Mouse (Mus musculus) embryo, embryonic 9.5 days (tissue): ENCODE measurements around the gene Gm17720.

Source experiments
- DNase-seq: peaks from one replicate; pipeline ENCODE4 v3.0.0-alpha.2; 2017; ENCODE audit errors: extremely low spot score

Gene Gm17720

DNA sequence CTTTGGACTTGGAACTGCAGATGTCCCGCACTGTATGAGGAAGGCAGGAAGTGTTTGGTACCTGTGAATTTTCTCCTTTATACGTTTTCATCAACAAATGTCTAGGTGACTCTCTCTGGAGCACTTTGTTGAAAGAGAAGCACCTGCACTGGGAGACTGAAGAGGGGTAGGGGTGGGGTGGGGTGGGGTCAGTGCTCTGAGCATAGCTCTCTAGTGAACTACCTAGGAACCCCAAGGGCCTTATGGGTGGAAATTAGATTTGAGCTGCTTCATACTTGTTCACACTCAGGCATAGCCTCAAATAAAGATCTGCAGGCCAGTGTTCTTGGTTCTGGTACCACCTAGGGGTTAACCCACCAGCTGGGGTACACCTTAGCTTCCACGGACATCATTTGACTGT lies at the start of gene Gm17720:
Gene Gm17720 (minus strand): TSS at position 101 of the 400 bp plus-strand sequence.
- no peak for DNase-seq

DNA sequence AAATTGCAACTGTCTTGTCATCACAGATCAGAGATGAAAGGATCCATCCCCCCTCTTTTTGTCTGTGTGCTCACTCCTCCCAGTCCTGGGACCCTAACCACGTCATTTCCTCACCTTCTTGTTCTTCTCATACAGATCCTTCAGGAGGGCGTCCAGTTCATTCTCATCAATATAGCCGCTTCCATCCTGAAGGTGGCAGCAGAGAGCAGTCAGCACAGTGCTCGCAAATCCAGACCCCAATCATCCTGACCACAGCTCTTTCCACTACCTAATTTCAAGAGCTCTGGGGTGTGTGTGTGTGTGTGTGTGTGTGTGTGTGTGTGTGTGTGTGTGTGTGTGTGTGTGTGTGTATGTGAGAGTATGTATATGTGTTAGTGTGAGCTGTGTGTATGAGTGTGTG lies 43.0 kb upstream of the Gm17720 start:
- peak; percentile 54 for DNase-seq

DNA sequence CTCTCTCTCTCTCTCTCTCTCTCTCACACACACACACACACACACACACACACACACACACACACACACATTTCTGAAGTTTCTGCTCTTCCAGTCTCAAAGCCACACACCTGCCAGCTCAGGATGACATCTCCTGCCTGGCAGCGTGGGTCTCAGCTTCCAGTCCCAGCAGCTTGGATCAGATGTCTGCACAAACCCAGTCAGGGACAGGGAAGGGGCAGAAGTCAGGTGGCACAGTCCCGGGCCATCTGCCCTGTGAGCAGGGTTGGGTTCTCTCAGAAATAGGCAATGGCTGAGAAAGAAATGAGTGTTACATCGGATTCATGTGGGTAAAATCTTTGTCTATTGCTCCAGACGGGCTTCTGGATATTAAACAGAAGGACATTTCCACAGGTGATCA lies 38.2 kb upstream of the Gm17720 start:
- no peak for DNase-seq

DNA sequence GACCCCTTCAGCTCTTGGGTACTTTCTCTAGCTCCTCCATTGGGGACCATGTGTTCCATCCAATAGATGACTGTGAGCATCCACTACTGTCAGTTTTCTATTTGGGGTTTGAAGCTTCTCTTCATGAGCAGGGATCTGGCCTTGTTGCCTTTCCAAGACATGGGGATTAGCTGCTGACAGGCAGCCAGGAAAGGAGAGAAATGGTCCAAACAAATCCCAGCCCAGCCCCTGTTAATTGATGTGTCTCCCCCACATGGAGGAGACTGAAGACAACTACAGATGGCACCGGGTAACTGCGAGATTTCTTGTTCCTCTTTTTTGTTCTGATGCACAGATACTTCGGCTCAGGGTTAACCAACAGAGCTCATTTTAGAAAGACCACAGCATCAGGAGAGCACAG lies 37.6 kb upstream of the Gm17720 start:
- no peak for DNase-seq

DNA sequence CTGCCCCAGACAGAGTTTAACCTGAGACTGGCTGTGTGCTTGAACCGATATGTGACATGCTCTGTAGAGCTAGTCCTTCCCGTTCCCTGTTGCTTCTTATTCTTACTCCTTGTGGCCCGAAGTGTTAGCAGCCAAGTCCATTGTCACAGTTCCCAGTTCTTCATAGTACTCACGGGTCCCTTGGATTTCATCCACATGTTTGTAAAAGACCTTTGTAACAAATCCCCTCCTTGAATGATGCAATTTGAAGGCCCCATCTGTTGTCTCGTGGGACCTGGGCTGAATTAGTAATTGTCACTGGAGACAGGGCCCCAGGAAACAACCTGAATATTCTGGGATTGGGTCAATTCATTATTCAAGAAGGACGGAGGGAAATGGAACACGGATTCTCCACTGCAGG lies 33.0 kb upstream of the Gm17720 start:
- no peak for DNase-seq

DNA sequence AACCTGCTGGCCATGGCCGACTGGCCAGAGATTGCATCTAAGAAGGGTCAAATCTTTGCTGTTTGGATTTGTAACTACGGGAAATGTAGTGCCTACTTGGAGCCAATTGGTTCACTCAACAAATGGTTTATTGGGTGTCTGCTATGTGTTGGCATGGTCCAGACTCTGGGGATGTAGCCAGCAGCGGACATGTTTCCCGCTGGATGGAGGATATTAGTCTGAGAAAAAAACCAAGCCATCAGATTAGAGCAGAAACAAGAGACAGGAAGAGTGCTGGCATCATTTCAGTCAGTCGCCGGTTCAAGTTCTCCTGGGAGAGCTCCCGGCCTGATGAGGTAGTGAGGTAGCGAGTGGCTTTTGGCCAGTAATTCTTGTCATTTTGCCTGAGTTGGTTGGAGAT lies 31.7 kb upstream of the Gm17720 start:
- DNase-seq: no peak

DNA sequence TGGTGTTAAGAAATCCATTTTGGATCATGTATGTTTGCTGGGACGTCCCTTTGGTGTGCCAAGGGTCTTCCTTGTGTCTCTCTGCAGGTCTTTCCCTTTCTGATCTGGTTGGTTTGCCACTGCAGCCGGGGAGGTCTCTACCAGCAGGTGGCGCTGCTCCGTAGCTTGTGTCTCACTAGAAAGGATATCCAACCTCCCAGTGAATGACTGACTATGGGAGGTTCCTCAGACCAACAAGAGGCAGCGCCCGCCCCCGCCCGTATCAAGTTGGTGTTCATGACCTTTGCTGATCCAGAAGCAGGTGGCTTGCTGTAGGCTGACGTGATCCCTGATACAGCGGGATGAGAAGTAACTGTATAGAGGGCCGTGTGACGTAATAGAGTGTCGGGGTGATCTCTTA lies 28.0 kb upstream of the Gm17720 start:
- peak; percentile 79 for DNase-seq

DNA sequence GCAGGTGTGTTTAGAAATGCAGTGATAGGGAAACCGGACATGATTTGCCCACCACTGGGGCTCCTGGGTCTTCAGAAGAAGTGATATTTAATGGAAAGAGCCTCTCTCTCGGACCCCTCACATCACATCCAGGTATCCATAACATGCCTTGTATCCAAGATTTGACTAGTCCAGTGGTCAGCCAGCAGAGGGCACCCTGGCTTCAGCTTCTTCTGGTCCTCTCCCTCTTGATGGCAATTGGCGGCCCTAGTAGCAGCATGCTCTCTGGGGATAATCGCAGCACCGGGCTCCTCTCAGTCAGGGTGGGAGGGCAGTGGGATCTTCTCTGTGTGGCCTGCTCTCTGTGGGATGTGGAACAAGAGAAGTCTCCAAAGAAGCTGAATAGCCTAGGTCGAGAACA lies 17.2 kb upstream of the Gm17720 start:
- peak; percentile 7 for DNase-seq

DNA sequence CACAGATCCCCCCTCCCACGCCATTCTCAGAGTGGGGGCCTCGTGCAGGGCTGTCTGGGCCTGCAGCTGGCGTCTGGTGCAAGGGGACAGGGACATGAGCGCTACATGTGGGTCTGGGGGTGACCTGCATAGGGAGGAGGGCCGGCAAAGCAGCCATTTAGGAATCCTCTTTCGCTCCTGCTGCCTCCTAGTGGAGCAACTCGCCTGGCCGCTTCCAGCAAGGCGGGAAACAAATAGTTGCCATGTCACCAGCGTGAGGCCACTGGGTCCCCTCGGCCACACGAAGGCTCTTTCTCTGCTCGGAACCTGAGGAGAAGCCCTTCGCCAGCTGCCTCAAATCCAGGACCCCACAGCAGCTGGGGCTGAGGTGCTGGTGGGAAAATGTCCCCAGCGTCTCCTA lies 877 bp downstream of the Gm17720 start:
- DNase-seq: no peak

DNA sequence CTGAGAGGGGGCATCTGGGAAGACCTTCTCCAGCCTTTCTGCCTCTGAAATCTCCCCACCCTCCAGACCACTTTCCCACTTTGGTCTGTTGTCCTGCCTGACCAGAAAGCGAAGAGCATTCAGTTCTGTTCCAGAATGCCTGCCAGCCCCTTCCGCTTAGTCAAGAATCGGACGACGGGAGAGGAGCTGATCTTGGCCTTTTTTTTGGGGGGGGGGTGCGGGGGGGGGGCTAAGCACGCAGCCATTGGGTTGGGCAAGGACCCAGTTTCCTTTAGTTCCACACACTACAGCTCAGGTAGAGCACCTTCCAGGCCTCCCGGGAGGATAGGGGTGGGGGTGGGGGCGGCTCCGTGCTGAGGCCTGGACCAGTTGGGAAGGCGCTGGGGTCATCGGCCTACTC lies 1.6 kb downstream of the Gm17720 start, which contains the start of gene Gm21964:
Gene Gm21964 (plus strand): TSS at position 301 of the 400 bp plus-strand sequence.
- DNase-seq: no peak

DNA sequence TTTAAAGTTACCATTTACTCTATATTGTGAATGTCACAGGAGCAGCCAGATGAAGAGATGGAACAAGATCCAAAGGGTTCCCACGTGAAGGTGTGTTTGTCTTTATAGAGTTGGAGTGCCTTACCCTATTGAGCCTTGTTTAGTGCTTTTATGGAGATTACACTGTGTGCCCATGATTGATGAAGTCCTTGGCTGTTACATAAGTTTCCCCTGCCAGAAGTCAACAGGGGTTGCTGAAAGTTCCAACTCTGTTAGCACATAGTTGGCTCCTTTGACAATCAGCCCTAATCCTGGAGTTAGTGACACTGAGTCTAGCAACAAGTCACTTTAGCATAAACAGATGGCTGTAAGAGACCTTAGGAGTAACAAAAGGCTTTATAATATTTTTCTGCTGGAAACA lies 10.7 kb downstream of the Gm17720 start:
- no peak for DNase-seq

DNA sequence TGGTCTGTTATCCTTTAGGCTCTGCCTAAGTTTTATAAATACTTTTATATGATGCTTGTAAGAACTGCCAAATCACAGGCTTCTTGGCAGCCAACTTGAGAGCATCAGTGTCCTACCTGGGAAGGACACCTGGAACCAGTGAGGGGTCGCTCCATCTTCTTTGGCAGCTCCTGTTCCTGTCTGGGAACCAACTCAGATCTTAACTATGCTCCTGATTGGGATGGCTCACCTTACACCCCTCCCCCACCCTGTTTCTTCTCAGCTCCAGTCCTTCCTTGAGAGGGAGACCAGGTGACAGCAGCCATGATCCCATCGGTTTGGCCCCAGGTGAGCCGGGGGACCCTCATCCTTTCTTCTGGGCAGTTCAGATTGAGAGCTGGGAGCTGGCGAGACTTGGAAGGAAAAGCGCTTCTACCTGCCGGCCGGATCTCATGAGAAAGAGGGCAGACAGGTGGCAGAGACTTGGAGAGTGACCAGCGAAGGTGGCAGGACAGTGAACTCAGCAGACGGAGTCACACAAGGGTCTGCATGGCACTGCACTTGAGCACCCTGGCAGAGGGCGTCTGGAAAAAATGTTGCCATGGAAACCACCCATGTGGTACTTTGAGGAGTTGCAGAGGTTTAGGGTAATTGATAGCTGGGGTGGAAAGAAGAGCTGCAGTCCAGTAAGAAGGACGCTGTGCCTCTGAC lies 20.0 kb downstream of the Gm17720 start:
- no peak for DNase-seq

DNA sequence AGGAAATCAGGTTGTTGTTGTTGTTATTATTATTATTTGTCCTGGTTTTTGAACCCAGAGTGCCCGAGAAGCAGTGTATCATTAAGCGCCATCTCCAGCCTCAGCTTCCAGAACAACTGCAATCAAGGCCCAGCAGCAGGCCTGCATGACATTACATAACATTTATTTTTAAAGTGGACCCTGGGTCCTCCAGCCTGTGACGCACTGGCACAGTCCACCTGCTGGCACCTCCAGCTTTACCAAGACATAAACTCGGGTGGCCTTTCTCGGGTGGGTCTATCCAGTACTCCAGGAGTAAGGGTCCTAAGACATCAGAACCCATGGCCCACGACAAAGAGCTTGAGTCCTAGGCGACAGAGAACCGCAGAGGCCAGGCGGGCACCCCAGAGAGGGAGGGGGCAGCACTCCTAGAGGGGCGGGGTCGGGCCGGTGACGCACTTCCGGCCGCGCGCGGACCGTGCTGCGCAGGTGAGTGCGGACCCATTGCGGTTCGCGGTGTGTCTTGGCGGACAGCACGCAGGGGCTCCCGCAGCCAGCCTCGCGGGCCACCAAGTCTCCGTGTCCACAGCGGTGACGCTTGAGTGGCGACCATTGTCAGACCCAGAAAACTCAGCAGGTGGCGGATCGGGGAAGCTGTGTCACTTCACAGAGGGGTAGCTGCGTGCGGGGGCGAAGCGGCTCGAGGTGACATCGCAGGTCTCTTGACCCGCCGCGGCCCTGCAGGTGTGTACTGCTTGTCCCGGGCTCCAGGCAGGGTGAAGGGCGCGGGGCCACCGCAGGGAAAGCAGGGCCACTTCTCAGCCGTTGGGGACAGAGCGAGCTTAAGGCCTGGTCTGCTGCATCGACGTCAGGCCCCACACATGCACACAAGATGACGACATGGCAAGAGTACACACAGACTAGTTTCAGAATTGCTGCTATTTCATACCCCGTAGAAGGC lies 23.0 kb downstream of the Gm17720 start, which contains the start of gene Zfp612:
Gene Zfp612 (plus strand): TSS at position 465 of the 940 bp plus-strand sequence.
- DNase-seq: peak; percentile 75

DNA sequence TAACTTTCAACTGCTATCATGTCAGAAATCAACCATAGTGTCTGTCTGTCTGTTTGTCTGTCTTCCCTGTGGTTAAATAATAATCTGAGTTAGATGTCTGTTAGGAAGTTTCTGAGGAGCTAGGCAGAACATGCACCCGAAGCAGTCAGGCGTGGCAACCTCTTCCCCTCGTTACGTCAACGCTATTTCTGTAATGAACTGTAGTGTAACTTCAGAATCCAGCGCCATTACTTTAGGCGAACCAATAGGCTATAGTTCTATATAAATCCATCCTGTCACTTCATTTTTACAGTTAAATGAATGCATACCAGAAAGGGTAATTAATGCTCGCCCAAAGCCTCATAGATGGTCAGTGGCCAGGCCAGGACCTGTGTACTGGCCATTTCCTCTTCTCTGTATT lies 28.1 kb downstream of the Gm17720 start:
- no peak for DNase-seq

DNA sequence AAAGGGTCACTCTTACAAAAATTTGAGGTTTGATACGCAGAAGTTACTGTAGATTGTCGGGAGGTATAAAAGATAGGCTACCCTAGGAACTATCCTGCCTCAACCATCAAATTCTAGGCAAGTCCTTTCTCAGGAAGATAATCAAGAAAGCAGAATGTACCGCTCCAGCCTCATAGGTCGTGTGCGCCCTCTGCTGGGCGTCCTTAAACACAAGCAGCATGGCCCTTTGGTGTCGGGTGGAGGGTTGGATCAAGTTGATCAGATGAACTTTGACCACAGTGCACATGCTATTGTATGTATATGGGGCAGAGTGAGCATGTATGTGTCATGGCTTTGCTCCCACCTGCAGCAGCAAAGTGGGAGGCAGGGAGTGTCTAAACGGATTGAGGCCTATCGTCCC lies 31.0 kb downstream of the Gm17720 start:
- DNase-seq: peak; percentile 46

DNA sequence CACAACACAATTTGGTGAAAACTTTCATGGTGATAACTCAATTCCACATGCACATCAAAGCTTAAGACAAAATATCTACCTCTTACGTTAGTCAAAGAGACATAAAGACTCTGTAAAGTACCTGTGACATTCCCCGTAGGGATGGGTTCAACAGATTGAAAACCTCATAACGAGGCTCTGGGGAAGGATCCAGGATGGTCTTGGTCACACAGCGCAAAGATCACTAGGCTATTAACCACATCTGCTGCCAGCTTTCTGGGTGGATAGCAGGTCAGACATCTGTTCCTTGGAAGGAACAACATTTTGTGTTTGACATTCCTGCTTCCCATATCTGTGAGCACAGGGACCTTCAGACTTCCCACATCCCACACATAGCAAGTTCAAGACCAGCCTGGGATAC lies 32.8 kb downstream of the Gm17720 start:
- no peak for DNase-seq

DNA sequence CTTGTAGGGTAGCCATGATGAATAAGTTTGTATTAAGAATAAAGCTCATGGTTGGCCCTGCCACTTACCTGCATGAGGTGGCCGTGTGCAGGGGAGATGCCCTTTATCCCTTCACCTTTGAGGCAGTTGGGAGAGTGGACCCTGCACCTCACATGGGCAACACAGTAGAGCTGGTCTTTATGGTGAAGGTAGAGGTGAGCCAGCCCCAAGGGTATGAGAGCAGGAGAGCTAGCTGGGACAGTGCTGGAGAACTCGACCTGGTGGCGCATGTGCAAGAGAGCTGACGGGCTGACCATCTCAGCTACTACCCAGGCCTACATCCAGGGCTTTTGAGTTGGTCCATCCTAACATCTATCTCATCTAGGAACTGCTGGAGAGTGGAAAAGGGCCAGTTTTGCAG lies 36.9 kb downstream of the Gm17720 start:
- DNase-seq: no peak

DNA sequence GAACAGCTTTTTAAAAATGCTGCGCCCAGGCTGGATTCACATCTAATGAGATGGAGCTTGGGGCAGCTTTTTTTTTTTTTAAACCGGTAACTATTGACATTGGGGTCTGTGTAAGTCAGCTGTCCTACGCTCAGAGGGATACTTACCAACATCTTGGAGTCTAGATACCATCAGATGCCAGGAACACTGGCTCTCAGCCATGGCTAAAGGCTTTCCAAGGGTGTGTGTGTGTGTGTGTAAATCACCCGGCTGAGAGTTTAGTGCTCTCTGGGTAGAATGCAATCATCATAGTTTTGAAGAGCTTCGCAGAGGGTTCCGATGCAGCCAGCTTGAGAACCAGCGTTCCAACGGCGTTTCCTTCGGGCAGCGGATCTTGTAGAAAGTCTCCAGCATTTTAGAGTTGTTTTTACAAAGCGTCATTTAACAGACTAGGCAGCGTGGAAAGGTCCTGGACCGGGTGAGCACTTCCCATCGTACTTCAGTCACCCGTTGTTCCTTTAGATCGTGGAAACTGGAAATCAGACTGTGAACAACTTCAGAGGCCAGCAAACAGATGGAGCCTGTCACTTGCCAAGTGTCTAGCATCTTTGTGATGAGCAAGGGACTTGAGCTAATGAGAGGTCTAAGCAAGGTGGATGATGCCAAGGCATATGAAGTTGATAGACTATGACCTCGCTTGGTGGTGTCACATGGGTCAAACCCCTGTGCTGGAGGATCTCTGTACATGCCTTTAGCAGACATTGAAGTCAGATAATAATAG lies 37.8 kb downstream of the Gm17720 start:
- no peak for DNase-seq

DNA sequence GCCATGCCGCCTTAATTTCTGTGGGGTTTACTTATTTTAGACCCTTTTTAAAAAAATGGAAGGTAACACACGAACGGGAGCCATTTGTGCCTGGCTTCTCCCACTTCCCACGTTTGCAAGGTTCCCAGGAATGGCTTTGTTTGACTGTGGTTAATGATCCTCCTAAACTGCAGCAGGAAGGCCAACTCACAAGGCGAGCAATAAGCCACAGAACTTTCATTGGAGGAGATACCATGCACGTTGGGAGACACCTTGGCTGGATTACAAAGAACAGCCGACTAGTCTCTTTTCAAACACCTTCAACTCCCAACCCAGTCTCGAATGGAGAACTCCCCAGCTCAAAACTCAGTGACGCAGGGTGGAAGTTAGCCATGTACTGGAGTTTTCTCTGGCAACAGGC lies 38.4 kb downstream of the Gm17720 start:
- no peak for DNase-seq

DNA sequence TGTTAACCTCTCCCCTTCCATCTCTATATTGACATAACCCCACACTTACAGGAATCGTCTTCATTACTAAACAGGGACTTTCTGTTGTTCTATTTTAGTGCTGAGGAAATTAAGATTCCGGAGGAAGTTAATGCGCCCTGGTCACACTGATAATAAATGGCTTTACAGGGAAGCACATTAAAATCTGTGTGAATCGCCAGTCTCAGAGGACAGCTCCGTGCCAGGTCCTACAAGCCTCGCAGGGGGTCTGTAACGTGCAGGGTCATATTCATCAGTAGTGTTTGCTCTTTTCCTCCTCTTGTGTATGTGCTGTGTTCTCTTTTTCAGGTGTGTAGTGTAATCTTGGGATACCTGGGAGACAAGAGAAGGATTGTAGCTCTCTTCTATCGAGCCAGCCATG lies 44.3 kb downstream of the Gm17720 start:
- no peak for DNase-seq

DNA sequence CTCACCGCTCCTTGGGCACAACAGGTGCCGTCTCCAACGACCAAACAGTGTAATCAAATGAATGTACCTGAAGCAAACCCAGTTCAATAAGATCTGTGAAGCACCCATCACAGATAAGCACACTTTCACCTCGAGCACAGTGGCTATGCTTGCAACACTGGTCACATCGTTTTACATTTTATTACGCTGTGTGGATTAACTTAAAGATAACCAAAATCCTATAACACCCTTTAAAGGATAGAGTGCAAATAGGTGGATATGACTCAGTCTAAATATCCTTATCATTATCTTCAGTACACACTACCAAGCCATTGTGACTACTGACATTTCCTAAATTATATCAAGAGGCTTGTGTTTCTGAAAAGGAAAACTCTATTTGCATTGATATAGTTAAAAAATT lies 51.3 kb downstream of the Gm17720 start:
- no peak for DNase-seq

DNA sequence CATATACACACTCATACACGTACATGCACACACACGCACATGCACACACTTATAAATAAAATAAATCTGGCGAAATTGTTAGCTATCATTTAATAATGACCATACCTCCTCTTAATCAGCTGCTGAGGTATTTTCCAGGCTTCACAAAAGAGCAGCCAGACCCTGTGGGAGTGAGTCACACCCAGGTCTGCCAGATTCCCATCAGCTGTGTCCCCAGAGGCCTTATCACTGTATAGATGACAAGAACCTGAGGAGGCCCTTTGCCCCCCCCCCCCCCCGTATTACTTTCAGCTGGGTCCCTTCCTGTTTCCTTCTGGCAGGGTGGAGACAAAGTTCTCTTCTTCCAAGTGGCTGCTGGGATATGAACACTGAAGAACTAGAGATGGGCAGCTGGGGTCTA lies 62.0 kb downstream of the Gm17720 start:
- DNase-seq: no peak
